Mouse (Mus musculus): ENCODE results near the gene Ap1g2.

DNA sequence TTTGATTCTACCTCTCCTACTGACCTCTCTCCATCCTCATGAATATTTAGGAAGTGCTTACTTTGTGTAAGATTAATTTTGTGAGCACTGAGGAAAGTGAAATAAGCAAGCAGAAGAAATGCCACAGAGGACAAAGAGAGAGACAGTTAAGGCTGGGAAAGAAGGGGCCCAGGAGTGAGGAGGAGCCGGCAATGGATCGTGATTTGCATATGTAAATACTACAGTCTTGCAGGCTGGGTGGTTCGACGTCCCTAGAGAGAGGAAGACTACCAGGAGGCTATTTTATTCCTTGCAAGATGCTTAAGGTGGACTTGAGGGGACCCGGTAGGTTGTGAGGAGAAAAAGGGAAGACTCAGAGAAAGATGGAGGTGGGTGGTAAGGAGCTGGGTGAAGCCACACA, 25.3 kb downstream of the Ap1g2 start:
- no peak for TF ChIP-seq CTCF (IDR thresholded peaks at IDR 0.05; ENCODE audit: borderline replicate concordance, insufficient read depth, low read length)
- TF ChIP-seq POLR2A (IDR thresholded peaks at IDR 0.05; ENCODE audit: low read depth, low read length) = no peak

Measured in embryonic fibroblast, embryonic 13.5 days (primary cell).